Mouse (Mus musculus) erythroblast, embryonic 14.5 days (primary cell): ENCODE data around the gene Tmem247.

Experiments used
- GATA1 ChIP-seq: IDR thresholded peaks from 2 replicates; pipeline ENCODE4 v1.6.1; 2012; ENCODE audit warnings: low read length, inconsistent platforms, mixed read lengths
- TAL1 ChIP-seq: IDR thresholded peaks from 3 replicates; pipeline ENCODE4 v1.6.1; 2012; ENCODE audit warnings: low read length, inconsistent platforms, mixed read lengths

- TF ChIP-seq GATA1 (no peak), TAL1 (no peak)
These were observed 28.9 kb downstream of the Tmem247 start for GRCm38 (mm10) chr17:86946078-86946477.
